Mouse (Mus musculus): ENCODE measurements around the gene Sdsl.
A peak's percentile ranks its signal among the peaks of the same experiment; 100 is the strongest.

Sdsl gene

DNA sequence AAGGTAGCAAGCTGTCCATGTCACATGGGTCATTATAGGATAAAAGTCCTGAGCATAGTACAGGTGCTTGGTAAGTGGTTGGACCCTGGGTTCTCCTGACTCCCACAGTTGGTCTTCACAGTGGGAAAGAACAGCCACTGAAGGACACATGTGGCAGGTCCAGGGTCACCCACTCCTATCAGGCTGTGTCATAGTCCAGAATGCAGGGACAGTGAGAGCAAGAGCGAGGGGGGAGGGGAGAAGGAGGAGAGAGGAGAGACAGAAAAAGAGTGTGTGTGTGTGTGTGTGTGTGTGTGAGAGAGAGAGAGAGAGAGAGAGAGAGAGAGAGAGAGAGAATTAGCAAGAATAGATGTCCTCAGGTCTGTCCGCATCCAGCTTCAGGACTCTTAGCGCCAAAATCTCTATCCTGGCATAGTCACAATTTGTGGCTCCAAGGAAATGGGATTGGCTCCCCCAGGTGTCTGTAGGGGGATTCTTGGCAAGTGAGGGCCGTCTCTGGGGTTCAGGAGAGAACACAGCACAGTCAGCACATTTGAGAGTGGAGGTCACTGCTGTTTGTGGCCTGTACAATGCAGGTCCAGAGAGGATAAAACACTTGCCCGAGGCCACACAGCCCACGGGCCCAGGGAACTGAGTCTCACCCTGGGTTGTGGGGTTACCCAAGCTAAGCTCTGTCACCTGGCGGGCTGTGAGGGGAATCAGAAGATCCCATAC is 15.6 kb downstream of the Sdsl start:
- DNase-seq (ENCODE audit: low spot score in 2 of 2): no peak

DNA sequence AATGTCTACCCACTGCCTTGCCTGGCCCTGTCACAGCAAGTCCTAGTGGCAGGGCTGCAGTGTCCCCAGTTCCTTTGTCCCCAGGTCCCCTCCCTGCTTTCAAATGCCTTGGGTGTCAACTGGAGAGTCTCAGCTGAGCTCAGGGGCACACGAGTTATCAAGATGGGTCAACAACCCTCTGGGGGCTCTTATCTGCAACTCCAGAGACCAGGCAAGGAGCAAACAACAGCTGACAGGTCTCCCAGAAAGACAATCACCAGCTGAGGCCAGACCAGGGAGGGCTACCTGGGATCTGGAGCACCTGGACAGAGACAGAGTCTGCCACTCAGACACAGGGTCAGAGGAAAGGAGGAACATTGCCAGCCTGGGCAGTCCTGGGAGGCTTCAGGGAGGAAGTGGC is 16.4 kb downstream of the Sdsl start:
- no peak for DNase-seq (ENCODE audit: low spot score in 2 of 2)

DNA sequence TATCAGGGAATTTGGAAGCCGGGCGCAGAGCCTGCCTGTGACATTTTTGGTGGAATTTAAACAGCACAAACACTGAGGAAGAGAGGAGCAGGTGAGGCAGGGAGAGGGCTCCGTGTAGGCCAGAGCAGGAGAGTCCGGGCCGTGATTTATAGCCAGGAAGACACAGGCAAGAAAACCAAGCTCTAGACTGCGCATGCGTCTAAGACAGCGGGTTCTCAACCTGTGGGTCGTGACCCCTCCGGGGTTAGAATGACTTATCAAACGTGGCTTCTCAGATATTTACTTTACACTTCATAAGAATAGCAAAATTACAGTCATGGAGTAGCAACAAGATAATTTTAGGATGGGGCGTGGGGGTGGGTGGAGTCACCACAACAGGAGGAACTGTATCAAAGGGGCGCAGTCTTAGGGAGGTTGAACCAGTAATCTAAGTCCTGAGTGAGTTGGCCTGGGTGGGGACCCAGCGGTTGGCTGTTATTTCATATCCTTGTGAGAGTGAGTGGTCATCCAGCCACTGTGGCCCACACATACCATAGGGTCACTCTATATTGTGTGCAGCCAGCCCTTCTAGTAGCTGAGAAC is 17.8 kb downstream of the Sdsl start:
- no peak for DNase-seq (ENCODE audit: low spot score in 2 of 2)

DNA sequence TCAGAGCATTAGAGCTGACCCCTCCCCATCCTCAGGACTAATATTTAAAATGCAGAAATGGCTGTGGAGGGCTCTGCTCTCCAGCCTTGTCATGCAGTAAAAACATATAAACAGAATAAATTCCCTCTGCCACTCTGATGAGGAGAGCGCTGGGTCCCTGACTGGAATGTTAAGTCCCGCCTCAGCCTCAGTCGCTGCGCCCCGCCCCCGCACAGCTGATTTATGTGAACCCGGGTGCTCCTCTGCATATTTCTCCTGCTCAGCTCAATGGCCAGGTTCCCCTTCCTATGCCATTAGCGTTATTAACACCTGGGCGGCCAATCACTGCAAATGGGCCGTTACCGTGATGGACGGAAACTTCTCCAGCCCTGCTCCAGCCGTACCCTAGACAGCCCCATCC is 25.3 kb downstream of the Sdsl start:
- no peak for DNase-seq (ENCODE audit: low spot score in 2 of 2)

DNA sequence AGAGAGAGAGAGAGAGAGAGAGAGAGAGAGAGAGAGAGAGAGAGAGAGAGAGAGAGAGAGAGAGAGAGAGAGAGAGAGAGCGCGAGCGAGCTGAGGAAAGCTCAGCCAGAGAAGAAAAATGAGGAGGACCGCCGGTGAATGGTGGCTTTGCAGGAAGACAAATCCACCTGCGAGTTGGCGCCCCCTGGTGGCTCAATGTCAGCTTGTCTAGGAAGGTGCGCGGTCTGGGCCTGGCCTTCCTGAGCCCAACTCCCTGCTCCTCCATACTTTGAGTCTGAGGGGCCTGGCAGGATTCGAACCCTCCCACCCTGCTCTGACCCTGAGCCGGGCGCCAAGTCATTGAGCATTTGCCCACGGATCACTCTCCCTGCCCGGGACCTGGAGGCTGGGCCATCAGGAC is 31.9 kb downstream of the Sdsl start:
- DNase-seq (ENCODE audit: low spot score in 2 of 2): peak; percentile 66 to 76

DNA sequence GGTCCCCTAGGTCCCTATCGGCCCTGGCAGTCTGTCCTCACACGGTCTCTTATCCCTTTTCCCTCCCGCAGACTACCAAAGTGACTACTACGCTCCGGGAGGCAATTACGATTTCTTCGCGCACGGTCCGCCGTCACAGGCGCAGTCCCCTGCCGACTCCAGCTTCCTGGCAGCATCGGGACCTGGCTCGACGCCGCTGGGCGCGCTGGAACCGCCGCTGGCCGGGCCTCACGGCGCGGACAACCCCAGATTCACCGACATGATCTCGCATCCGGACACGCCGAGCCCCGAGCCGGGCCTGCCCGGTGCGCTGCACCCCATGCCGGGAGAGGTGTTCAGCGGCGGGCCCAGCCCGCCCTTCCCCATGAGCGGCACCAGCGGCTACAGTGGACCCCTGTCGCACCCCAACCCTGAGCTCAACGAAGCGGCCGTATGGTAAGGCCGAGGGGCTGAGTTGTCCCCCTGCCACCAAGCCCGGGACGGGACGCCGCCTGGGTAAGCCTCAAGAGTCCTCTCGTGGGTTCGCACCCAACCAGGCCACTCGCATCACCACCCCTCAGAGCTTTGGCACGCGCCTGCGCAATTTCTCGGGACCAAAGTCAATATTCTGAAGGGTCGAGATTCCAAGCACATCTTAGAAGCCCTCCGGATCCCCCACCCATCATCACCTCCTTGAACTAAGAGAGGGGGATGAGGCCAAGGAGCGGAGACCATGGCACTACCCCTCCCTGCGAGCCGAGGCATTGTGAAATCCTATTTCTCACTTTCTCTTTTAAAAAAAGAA is 32.5 kb downstream of the Sdsl start:
- DNase-seq (ENCODE audit: low spot score in 2 of 2): no peak

DNA sequence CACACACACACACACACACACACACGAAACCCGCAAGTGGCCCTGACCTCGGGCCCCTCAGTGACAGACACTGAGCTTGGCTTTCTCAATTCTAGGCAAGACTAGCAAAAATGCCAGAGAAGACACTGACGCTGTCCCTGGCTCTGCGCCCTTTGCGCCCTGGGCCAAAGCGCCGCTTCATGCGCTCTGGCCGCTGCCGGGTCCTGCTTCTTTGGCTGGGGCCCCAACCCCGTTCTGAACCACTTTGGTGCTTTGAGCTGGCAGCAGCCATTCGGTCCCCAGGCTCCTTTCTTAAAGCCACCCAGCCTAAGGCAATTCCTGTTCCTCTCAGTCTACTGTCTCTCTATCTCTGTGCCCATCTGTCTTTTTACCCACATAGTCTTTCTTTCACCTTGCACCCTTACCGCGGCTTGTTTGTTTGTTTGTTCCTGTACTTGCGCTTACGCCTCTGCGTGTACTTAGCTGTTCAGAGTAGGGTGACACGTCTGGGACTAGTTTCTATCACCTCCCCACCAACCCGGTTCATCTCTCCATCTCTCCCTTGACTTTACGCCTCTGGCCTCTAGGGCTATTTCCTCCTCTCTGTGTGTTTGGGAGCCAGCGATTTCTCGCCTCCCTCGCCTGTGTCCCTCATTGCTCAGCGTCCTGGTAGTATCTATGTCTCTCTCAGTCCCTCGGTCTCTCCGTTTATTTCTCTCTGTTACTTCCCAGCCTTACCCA is 33.5 kb downstream of the Sdsl start:
- DNase-seq (ENCODE audit: low spot score in 2 of 2): no peak

DNA sequence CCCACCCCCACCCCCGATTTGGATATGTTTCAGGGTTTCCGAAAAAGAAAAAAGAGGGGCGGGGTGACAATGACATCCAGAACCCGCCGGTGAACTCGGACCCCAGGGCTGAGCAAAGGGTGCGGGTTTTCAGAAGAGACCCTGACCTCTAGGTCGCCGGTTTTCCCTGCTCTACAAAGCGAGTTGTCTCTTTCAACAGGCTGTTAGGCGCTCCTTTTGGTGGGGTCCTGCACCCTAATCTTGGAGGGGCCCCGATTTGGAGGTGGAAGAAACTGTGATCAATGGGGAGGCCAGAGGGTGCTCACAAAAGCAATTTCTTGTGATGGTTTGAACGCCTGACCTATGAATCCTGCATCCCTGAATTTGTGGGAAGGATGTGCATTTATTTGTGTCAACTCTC is 34.1 kb downstream of the Sdsl start:
- no peak for DNase-seq (ENCODE audit: low spot score in 2 of 2)

DNA sequence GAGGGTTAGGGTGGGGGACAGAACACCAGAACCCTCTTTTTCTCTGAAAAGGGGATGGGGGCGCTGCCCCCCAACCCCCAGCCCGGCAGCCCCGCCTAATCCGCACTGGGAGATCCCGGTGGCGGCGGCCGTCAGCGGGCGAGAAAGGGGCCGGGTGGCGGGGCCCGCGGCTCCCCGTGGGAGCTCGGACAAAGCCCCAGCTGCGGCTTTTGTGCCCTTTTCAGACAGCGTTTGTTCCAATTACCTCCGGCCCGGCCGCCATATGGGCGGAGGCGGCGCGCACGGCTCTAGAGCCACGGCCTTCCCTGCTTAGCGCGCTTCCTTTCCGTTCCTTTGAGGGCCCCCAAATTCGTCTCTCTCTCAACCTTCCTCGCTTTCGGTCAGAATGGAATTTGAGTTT is 34.6 kb downstream of the Sdsl start:
- no peak for DNase-seq (ENCODE audit: low spot score in 2 of 2)

DNA sequence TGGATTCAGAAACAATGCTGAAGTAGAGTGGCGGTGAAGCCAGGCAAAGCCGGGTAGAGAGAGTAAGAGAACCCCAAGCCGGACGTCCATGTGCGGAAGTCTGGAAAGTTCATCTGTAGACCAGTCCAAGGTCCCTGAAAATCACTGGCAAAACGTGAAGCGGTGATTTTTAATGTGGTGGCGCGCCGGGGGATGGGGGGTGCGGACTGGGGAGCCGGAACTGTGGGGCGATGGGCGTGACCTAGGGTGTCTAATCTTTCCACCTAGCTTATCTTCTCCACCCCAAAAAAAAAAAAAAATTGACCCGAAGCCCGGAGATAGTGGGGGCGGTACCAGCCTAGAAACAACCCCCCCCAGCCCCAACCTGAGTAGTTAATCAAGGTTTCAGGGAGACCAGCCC is 35.1 kb downstream of the Sdsl start:
- DNase-seq (ENCODE audit: low spot score in 2 of 2): no peak

DNA sequence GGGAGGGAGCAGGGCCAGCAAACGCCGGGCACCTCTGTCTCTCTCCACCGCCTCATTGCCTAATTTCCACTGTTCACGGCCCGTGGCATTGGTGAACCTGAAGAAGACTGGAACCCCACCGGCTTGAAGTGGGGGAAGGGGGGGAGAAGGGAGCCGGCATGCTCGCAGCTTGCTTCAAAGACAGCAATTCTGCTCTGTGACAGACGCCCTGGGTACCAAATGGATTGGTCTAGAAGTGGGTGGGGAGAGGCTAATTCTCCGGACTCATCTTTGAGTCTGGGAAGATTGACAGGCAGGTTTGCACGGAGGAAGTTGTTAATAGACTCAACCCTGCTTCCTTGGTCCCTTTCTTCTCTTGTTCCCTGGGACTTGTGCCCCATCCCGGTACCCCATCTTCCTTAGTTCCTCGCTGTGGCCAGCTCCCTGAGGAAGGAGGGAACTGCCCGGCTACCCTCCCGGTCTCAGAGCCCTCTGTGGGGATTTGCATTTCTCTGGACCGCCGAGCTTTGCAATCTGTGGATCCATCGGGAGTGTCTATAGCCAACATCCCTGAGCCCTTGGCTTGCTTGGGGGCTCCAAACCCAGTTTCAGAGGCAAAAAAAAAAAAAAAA is 35.6 kb downstream of the Sdsl start:
- DNase-seq (ENCODE audit: low spot score in 2 of 2): no peak

DNA sequence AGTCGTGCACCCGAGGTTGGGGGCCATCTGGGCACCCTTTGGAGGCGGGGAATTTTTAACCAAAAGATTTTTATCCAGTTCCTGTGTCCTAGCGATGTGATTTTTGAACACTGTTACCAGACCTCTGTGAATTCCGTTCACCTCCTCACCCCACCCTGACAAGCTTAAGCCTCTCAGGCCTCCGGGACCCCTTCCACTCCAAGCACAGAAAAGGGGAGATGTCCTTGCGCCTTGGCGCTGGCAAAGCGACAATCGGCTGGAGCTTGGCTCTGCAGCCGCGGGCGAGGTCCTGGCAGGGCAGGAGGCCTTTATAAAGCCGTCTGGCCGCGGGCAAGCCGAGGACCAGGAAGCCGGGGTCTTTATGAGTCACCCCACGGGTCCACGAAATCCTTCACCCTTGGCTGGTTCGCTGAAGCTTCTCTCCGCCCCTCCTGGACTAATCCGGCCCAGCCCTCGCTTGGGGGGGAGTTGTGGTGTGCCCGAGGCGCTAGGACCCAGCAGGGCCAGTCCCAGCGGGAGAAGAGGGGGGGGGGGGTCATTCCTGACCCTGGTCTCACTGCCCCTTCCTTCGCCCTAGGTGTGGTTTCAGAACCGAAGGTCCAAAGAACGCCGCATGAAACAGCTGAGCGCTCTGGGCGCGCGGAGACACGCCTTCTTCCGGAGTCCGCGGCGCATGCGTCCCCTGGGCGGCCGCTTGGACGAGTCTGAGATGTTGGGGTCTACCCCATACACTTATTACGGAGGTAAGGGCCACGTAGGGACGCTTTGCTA is 36.7 kb downstream of the Sdsl start:
- DNase-seq (ENCODE audit: low spot score in 2 of 2): no peak

DNA sequence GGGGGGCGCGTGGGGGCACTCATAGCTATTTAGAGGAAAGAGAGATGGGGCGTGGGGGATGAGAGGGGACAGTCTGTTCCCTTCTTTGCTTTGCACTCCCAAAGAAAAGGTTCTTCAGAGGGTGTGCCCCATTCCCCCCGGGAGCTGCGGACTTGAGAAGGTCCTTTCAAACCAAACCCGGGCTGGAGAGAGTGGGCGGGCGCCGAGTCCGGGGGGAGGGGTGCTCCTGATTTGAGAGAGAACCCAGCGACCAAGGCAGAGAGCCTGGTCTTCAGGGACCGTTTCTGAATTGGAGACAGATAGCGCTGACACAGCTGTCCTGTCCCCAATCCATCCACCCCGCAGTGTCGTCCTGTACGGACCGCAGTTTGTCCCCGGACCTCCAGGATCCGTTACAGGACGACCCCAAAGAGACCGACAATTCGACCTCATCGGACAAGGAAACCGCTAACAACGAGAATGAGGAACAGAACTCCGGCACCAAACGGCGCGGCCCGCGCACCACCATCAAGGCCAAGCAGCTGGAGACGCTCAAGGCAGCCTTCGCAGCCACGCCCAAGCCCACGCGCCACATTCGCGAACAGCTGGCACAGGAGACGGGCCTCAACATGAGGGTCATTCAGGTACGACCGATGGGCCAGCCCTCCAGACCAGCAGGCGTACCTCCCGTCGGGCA is 37.5 kb downstream of the Sdsl start:
- no peak for DNase-seq (ENCODE audit: low spot score in 2 of 2)

DNA sequence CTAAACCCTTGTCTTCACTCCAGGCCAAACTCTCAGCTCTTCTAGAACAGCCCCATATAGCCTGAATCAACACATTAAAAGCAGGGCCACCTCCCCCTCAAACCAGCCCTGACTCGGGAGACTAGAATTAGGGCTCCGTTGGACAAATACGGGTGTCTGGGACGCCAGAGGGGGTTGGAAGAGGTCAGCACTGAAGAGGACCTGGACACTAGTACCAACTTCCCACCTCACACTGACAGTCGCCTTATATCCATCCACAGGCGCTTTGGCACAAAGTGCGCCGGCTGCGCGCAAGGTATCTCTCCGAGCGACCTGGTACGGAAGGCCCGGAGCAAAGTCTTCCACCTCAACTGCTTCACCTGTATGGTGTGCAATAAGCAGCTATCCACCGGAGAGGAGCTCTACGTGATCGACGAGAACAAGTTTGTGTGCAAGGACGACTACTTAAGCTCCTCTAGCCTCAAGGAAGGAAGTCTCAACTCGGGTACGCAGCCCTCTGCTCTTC is 38.3 kb downstream of the Sdsl start:
- DNase-seq (ENCODE audit: low spot score in 2 of 2): no peak

DNA sequence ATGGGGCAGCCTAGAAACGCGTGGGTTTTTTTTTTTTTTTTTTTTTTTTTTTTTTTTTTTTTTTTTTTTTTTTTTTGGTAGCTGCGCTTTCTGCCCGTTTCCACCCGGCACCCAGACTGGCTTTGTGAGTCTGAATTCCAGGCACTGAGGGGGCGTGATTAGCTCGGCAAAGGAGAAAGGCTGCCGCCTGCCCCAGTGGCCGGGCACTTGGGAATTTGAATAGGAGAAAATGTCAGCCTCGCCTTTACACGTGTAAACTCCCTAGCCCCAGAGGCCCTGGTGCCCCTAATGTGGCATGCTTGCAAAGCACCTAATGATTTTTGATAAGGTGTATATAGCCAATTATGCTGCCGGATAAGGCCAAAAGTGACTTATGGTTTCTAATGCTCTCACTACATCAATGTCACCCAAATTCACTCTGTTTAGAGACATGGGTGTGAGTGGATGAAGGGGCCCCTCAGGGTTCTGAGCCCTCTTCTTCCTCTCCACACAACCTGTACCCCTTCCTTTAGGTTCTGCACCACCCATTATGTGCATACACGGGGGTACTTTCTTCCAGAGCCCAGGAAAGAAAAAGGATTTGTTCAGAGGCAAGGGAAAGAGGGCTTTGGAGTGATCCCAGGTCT is 39.4 kb downstream of the Sdsl start:
- DNase-seq (ENCODE audit: low spot score in 2 of 2): no peak

DNA sequence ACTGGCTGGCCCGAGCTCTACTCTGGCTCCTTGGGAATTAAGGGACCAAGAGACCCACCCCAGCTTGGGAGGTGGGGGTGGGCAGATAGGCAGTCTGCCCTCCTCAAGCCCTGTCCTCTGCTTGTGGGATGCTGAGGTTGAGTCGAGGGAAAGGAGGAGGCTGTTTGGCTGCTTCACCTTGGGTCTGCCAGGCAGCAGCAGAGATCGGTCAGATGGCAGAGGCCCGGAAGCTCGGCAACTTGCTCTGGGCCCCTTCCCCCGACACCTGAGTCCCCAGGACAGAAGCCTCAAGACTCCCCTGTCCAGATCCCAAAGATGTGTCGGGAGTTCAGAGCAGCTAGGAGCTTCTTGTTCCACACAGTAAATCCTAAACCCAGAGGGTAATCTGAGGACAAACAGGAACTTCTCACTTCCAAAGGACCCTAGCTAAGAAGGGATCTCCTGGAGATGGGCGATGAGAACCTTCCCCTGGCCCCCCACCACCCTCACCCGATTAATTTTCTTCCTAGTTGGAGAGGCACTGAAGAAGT is 40.1 kb downstream of the Sdsl start:
- DNase-seq (ENCODE audit: low spot score in 2 of 2): no peak

DNA sequence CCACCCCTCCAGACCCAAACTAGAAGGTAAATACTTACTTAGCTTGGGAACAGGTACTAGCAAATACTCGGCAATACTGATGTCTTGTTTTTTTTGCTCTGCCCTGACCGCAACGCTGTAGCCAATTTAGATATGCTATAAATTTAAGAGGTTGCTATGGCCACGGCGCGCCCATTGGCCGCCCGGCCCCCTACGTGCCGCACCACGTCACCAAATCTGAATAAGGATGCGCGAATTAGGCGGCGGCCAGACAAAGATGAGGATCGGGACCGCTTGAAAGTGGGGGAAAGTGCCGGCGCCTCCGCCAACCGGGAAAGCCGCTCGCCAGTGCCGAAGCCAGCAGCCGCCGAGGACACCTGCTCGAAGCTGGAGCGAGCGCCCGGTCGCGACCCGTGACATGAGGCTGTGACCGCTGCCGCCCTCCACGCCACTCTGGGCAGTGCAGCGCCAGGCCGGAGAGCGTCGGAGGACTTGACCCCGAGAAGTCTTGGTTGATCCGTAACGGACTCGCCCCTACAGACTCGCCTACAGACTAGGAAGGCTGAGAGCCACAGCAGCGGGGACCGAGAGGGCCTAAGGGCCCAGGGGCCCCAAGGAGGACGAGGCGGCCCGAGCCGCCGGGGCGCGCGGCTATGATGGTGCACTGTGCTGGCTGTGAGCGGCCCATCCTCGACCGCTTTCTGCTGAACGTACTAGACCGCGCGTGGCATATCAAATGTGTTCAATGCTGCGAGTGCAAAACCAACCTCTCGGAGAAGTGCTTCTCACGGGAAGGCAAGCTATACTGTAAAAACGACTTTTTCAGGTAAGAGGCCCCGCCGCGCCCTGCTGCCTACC is 40.7 kb downstream of the Sdsl start, which contains the start of gene Lhx5:
Gene Lhx5, plus strand, starts transcription at position 51 of the 837 bp plus-strand sequence.
- no peak for DNase-seq (ENCODE audit: low spot score in 2 of 2)

DNA sequence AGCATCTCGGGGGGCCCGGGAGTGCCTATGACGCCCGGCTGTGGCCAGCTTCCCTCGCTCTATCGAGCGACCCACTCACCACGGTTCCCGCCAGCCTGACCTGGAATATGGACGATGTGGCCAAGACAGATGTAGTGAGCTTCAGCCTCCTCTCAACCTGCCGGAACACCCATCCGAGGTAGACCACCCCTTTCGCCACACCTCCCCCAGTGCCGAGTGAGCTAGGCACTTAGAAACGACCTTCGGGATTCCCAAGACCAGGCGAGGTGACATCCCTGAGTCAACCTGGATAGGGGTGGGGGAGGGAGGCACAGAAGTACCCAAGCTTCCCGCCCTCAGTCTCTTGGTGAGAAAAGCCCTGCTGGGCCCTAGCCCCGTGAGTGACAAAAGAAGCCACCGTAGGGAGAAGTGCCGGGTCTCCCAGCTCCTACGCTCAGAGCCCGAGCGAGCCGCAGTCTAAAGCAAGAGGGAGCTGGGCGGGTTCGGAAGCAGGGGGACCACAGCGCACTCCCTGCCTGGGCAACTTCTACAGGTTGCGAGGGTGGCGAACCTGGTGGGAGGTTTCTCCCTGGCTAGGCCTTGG is 41.5 kb downstream of the Sdsl start:
- no peak for DNase-seq (ENCODE audit: low spot score in 2 of 2)

All from right cerebral cortex, postnatal 36 days (tissue).